Mouse (Mus musculus) right cerebral cortex, postnatal 14 days (tissue): Measurements from ENCODE around the gene Cyp21a1.
"Not testable (repeated sequence)": the region's sequence is repeated elsewhere in the genome, so short reads cannot be mapped to it uniquely, and the experiment has no call there.

ENCODE experiments used
- DNase-seq: peaks from one replicate; pipeline ENCODE4 v3.0.0; 2022

The Cyp21a1 gene

GRCm38 (mm10) chr17:34804301-34804700, at the start of gene Cyp21a1:
Gene Cyp21a1 (minus strand): TSS chr17:34804561.
- not testable (repeated sequence) for DNase-seq

GRCm38 (mm10) chr17:34853511-34853910, 49.1 kb upstream of the Cyp21a1 start:
- no peak for DNase-seq

- DNase-seq = no peak
Measured at GRCm38 (mm10) chr17:34850517-34851125, 46.3 kb upstream of the Cyp21a1 start.

GRCm38 (mm10) chr17:34849722-34850516, 45.6 kb upstream of the Cyp21a1 start, which contains the start of the genes Skiv2l and Nelfe:
Gene Skiv2l (minus strand): TSS chr17:34850210.
Gene Nelfe (plus strand): TSS chr17:34850391.
- DNase-seq = peak; percentile 98

GRCm38 (mm10) chr17:34847615-34848014, 43.3 kb upstream of the Cyp21a1 start:
- DNase-seq = no peak

- DNase-seq = no peak
Measured at GRCm38 (mm10) chr17:34847192-34847591, 42.8 kb upstream of the Cyp21a1 start.

GRCm38 (mm10) chr17:34844884-34845283, 40.5 kb upstream of the Cyp21a1 start:
- DNase-seq = no peak

- no peak for DNase-seq
Measured at GRCm38 (mm10) chr17:34840736-34841307, 36.5 kb upstream of the Cyp21a1 start.

- DNase-seq = no peak
Measured at GRCm38 (mm10) chr17:34838785-34839184, 34.4 kb upstream of the Cyp21a1 start.

- DNase-seq = no peak
Measured at GRCm38 (mm10) chr17:34837464-34838324, 33.3 kb upstream of the Cyp21a1 start.

GRCm38 (mm10) chr17:34836856-34837221, 32.5 kb upstream of the Cyp21a1 start, which contains the start of the genes Stk19 and Dxo:
Gene Stk19 (minus strand): TSS chr17:34836945.
Gene Dxo (plus strand): TSS chr17:34837019.
- peak; percentile 98 for DNase-seq

GRCm38 (mm10) chr17:34836155-34836855, 31.9 kb upstream of the Cyp21a1 start:
- DNase-seq = no peak

- DNase-seq = not testable (repeated sequence)
Measured at GRCm38 (mm10) chr17:34830776-34831175, 26.4 kb upstream of the Cyp21a1 start.

GRCm38 (mm10) chr17:34814818-34815370, 10.5 kb upstream of the Cyp21a1 start:
- no peak for DNase-seq

GRCm38 (mm10) chr17:34813747-34814146, 9.4 kb upstream of the Cyp21a1 start:
- DNase-seq = peak; percentile 42

- no peak for DNase-seq
Measured at GRCm38 (mm10) chr17:34811275-34811674, 6.9 kb upstream of the Cyp21a1 start.

- DNase-seq = not testable (repeated sequence)
Measured at GRCm38 (mm10) chr17:34810811-34811210, 6.5 kb upstream of the Cyp21a1 start.

GRCm38 (mm10) chr17:34810411-34810810, 6.0 kb upstream of the Cyp21a1 start:
- DNase-seq = not testable (repeated sequence)

- no peak for DNase-seq
Measured at GRCm38 (mm10) chr17:34808599-34809205, 4.3 kb upstream of the Cyp21a1 start.

GRCm38 (mm10) chr17:34807176-34807575, 2.8 kb upstream of the Cyp21a1 start:
- DNase-seq = no peak

- no peak for DNase-seq
Measured at GRCm38 (mm10) chr17:34804871-34805562, 656 bp upstream of the Cyp21a1 start.
